Mouse (Mus musculus) erythroblast, embryonic 14.5 days (primary cell): Measurements from ENCODE around the gene Cbr4.

Experiments
- GATA1 ChIP-seq: IDR thresholded peaks from 2 replicates; pipeline ENCODE4 v1.6.1; 2012; ENCODE audit warnings: low read length, inconsistent platforms, mixed read lengths
- TAL1 ChIP-seq: IDR thresholded peaks from 3 replicates; pipeline ENCODE4 v1.6.1; 2012; ENCODE audit warnings: low read length, inconsistent platforms, mixed read lengths

DNA sequence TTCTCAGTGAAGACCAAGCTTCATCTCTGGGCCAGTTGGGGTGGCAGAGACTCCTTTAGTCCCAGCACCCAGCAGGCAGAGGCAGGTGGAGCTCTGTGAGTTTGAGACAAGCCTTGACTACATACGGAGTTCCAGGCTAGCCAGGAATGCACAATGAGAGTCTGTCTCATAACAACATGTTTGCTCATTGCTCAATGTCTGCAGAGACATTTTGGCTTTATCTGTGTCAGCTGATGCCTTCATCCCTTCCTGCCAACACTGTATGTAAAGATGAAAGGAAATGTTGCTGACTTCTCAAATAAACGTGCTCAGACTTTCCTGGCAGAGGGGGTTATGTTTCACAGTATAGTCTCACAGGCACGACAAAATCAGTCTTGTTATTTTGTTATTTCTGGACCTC is 13.4 kb downstream of the Cbr4 start:
- TF ChIP-seq GATA1 (no peak), TAL1 (no peak)
